In the genomic region with DNA sequence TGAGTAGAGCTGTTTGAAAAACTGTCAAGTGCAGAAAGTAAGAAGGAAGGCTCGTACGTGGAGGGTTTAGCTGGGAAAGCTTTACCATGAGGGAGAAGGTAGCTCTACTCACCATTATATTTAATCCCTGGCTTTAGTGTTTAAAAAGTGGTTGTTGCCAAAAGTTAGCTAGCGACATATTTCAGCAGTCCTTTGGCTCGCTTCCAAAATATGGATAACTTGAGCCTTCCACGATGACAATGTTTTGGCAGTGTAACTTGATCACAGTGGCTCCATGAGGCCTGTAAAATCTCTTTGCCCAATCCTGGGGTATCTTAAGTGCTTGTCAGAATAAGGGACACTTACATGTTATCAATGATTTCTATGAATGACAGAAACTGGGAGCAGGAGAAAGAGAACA, we compare ENCODE assay signal across 17 mouse cellular contexts.
"Had no signal": no experiment of that assay in that cellular context is flagged by ENCODE, and none has a peak within 500 bp of the region (broad histone marks: within the 10 kb centered on the region; RNA-seq: fewer than 3 reads in every experiment).

No protein-coding gene starts in this region.

- H3K4me2 ChIP-seq: kidney, embryonic 15.5 days; liver, embryonic 13.5 days; midbrain, embryonic 11.5 days had no signal

- H3K36me3 ChIP-seq: liver, embryonic 13.5 days had no signal

- H3K9me3 ChIP-seq: kidney, embryonic 15.5 days; liver, embryonic 13.5 days had no signal

- DNase-seq: kidney, adult 8-10 months; kidney, postnatal 10 days; kidney, postnatal 36 days; layer of hippocampus, postnatal 36 days; liver, embryonic 13.5 days; lung, adult 2 months; lung, postnatal 36 days; midbrain, embryonic 14.5 days; right cerebral cortex, adult 18-20 months; right cerebral cortex, postnatal 14 days; right cerebral cortex, postnatal 4 days; thymus, adult 2 months; thymus, postnatal 14 days; thymus, postnatal 4 days had no signal

- H3K4me3 ChIP-seq: kidney, embryonic 15.5 days; left cerebral cortex, adult 2 months; liver, embryonic 13.5 days had no signal

- H3K9ac ChIP-seq: kidney, embryonic 15.5 days; liver, embryonic 13.5 days had no signal

- H3K27me3 ChIP-seq: kidney, embryonic 15.5 days; liver, embryonic 13.5 days had no signal

- H3K27ac ChIP-seq: kidney, embryonic 15.5 days; left cerebral cortex, adult 2 months; liver, embryonic 13.5 days had no signal
